Mouse (Mus musculus) forebrain, postnatal 0 days (tissue): ENCODE data around the gene Plekhj1. TPM values are rescaled to one million over a fixed set of nuclear protein-coding genes. Genes with fewer than 3 reads are reported as not detected.

ENCODE experiments used
- ATAC-seq: fragments of 200-750 bp; cut with Nextera tagmentation; 2 replicates; pipeline ENCODE4 v1.8.0; 2017; ENCODE audit warnings: mild to moderate bottlenecking, moderate library complexity
- DNase-seq: peaks from one replicate; pipeline ENCODE4 v3.0.0-alpha.2; 2015
- H3K27ac ChIP-seq: fragments of 300-500 bp; sonication (generic); 2 replicates; pipeline ENCODE4 v1.5.1; 2014; ENCODE audit warnings: low read depth, mild to moderate bottlenecking, antibody characterized with exemption, low read length, moderate library complexity, mixed read lengths
- H3K27me3 ChIP-seq: fragments of 300-500 bp; sonication (generic); 2 replicates; pipeline ENCODE4 v1.6.1; 2014; ENCODE audit warnings: mild to moderate bottlenecking, low read length, mixed read lengths; ENCODE audit not compliant: insufficient read depth
- H3K36me3 ChIP-seq: fragments of 300-500 bp; sonication (generic); 2 replicates; pipeline ENCODE4 v1.6.1; 2014; ENCODE audit warnings: mild to moderate bottlenecking, moderate library complexity; ENCODE audit not compliant: insufficient read depth
- H3K4me1 ChIP-seq: fragments of 300-500 bp; sonication (generic); 2 replicates; pipeline ENCODE4 v1.6.1; 2014; ENCODE audit warnings: antibody characterized with exemption; ENCODE audit not compliant: insufficient read depth
- H3K4me2 ChIP-seq: fragments of 300-500 bp; sonication (generic); 2 replicates; pipeline ENCODE4 v1.6.1; 2014; ENCODE audit warnings: low read depth, mild to moderate bottlenecking, moderate library complexity
- H3K4me3 ChIP-seq: fragments of 300-500 bp; sonication (generic); 2 replicates; pipeline ENCODE4 v1.5.1; 2014; ENCODE audit warnings: low read depth, low read length, mixed read lengths
- H3K9ac ChIP-seq: fragments of 300-500 bp; sonication (generic); 2 replicates; pipeline ENCODE4 v1.6.1; 2014; ENCODE audit warnings: mild to moderate bottlenecking
- H3K9me3 ChIP-seq: fragments of 300-500 bp; sonication (generic); 2 replicates; pipeline ENCODE4 v1.6.1; 2016; ENCODE audit warnings: low read length
- CTCF ChIP-seq: sonication (generic); IDR thresholded peaks from 2 replicates; pipeline ENCODE4 v1.5.1; 2016; ENCODE audit warnings: antibody characterized with exemption, control low read depth, low read depth
- WGBS: fragments of 180-500 bp; shearing (Covaris S2); extraction: QIAGEN DNeasy Blood & Tissue Kit; methylation state at CpG from one replicate; pipeline ENCODE4 v1.1.7; 2014; 5-methylcytosine and 5-hydroxymethylcytosine counted together
- polyA plus RNA-seq: library from polyadenylated mRNA; unstranded; fragments of >200 nt; fragmentation: Nextera tagmentation; extraction: Ambion mirVana; gene quantifications from 2 replicates; pipeline ENCODE4 v1.2.1, GENCODE M21; 2015
- total RNA-seq: library from RNA; depleted of rRNA; stranded (reverse); fragments of >200 nt; gene quantifications from 2 replicates; pipeline ENCODE4 v1.2.3, GENCODE M21; 2014

Gene Plekhj1
- total and polyA plus RNA-seq, 2 experiments from 2014 or later: 89.0 to 96.8 TPM

DNA sequence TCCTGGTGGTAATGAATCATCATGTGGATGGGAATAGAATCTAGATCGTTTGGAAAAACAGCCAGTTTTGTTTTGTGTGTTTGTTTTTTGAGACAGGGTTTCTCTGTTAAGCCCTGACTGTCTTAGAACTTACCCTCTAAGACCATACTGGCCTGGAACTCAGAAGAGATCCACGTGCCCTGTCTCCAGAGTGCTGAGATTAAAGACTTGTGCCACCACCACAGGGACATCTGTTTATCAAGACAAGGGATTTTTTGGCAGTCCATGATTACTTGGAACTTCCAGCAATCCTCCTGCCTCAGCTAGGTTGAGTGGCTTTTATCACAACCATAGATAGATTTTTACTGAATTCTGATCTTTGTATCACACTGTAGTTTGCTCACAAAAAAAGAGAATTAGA, 26.4 kb upstream of the Plekhj1 start:
- H3K9ac ChIP-seq: no peak overlapping the region
- no peak overlapping the region for H3K27ac ChIP-seq
- no peaks in the 10 kb centered on the region for H3K4me1 ChIP-seq
- no peak overlapping the region for H3K4me3 ChIP-seq
- peaks cover 9% of the 10 kb centered on the region for H3K36me3 ChIP-seq
- H3K4me2 ChIP-seq: no peak overlapping the region
- H3K27me3 ChIP-seq: no peaks in the 10 kb centered on the region
- DNase-seq (no peak), ATAC-seq (no peak)
- 74% methylated on average over 2 of the region's 2 CpGs for WGBS
- H3K9me3 ChIP-seq: no peaks in the 10 kb centered on the region
- no peak for TF ChIP-seq CTCF

DNA sequence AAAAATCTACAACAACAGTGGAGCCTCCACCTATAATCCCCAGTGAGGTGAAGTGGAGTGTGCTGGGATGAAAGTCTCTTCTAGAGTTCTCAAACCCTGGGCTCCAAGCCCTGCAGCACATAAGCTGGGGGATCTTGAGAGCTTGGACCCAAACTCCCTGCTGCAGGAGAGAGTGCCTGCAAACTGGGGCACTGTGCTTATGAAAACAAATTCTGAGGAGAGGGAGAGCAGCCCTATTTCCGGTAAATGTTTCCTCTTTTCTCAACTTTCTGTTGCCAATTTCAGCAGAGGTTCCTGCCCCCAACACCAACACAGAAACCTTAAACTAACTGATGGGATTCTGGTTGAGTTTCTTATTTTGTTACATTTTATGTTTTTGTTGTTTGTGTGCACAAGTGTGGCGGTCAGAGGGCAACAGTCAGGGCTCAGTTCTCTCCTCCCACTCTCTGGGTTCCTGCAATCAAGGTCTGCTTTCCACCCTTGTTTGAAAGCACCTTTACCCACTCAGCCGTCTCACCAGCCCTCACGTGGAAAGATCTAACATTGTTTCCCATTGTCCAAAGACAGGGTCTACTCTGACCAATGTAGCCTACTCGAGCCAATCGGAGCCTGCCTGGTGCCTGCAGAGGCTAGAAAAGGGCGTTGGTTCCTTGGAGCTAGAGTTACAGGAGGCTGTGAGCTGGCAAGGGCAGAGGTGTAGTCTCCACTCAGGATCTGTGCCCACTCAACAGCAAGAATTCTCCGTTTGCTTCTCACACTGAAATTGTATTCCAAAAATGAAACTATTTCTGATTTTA, 25.6 kb upstream of the Plekhj1 start:
- Histone ChIP-seq H3K4me2 (no peak overlapping the region), H3K9me3 (no peaks in the 10 kb centered on the region), H3K27ac (no peak overlapping the region), H3K4me3 (no peak overlapping the region), H3K4me1 (no peaks in the 10 kb centered on the region), H3K36me3 (peaks cover under 1% of the 10 kb centered on the region; the same call in 1 of the 2 replicates), H3K9ac (no peak overlapping the region), H3K27me3 (no peaks in the 10 kb centered on the region)
- DNase-seq: no peak
- TF ChIP-seq CTCF: no peak
- 66% methylated on average over 8 of the region's 8 CpGs for WGBS
- no peak for ATAC-seq

DNA sequence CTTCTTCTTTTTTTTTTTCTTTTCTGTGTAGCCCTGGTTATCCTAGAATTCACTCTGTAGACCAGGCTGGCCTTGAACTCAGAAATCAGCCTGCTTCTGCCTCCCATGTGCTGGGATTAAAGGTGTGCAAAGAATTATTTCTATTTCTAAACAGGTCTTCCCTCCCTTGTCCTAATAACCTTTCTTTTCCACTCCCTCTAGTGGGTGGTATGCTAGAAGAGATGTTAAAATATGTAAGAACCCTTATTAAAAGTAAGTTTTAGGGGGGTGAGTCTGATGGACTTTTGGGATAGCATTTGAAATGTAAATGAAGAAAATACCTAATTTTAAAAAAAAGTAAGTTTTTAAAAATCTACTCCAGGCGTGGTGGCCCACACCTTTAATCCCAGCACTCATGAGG, 24.9 kb upstream of the Plekhj1 start:
- H3K9ac ChIP-seq: no peak overlapping the region
- H3K9me3 ChIP-seq: no peaks in the 10 kb centered on the region
- TF ChIP-seq CTCF: no peak
- no peak overlapping the region for H3K4me3 ChIP-seq
- H3K36me3 ChIP-seq: no peaks in the 10 kb centered on the region
- DNase-seq (no peak), ATAC-seq (no peak)
- 78% methylated on average over 1 of the region's 1 CpGs for WGBS
- no peaks in the 10 kb centered on the region for H3K4me1 ChIP-seq
- H3K27ac ChIP-seq: no peak overlapping the region
- H3K27me3 ChIP-seq: no peaks in the 10 kb centered on the region
- H3K4me2 ChIP-seq: no peak overlapping the region

DNA sequence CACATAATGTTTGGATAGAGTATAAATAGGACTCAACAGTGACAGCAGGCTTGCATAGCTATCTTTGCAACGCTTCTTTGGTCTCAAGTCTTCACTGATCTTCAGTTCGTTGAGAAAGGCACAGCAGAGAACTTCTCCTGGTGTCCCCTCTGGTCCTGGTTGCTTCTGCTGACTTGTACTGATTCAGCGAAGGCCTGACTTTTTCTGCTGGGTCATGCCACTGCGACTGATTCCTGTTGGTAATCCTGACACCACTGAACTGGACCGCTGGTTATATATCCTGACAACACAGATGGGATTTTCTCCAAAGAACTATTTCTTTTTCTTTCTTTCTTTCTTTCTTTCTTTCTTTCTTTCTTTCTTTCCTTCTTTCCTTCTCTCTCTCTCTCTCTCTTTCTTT, 24.1 kb upstream of the Plekhj1 start:
- no peaks in the 10 kb centered on the region for H3K4me1 ChIP-seq
- no peak for DNase-seq
- no peak overlapping the region for H3K27ac ChIP-seq
- ATAC-seq: no peak
- no peaks in the 10 kb centered on the region for H3K9me3 ChIP-seq
- TF ChIP-seq CTCF: no peak
- H3K4me3 ChIP-seq: no peak overlapping the region
- H3K4me2 ChIP-seq: no peak overlapping the region
- 88% methylated on average over 5 of the region's 5 CpGs for WGBS
- no peaks in the 10 kb centered on the region for H3K27me3 ChIP-seq
- H3K9ac ChIP-seq: no peak overlapping the region
- no peaks in the 10 kb centered on the region for H3K36me3 ChIP-seq

DNA sequence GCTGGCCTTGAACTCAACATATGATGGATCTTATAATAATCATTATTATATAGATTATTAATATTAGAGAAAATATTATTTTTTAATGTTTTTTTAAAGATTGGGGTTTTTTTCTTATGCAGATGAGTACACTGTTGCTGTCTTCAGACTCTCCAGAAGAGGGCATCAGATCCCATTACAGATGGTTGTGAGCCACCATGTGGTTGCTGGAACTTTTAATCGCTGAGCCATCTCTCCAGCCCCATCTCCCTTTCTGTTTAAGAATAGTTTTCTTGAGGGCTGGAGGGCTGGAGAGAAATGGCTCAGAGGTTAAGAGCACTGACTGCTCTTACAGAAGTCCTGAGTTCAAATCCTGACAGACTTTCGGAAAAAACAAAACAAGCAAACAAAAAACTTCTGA, 23.6 kb upstream of the Plekhj1 start:
- H3K36me3 ChIP-seq: no peaks in the 10 kb centered on the region
- peak; percentile 66 for TF ChIP-seq CTCF
- no peak overlapping the region for H3K4me2 ChIP-seq
- 39% methylated on average over 2 of the region's 2 CpGs for WGBS
- H3K27me3 ChIP-seq: no peaks in the 10 kb centered on the region
- ATAC-seq: no peak
- H3K4me3 ChIP-seq: no peak overlapping the region
- no peaks in the 10 kb centered on the region for H3K4me1 ChIP-seq
- no peak for DNase-seq
- H3K9me3 ChIP-seq: no peaks in the 10 kb centered on the region
- H3K27ac ChIP-seq: no peak overlapping the region
- no peak overlapping the region for H3K9ac ChIP-seq

DNA sequence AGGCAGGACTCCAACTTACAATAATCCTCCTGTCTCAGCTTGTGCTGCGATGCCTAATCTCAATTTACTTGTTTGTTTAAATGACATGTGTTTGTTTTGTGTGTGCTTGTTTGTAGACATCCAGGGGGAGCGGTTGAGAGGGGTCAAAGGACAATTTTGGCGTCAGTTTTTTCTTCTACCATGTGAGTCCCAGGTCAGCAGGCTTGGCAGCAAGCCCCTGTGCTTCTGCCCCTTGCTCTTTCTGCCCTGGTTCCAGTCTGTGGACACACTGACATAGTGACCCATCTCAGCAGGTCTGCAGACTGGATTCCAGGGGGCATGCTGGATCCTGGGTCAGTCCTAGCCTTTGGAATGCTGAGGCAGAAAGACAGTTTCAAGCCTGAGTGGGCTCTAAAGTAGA, 21.0 kb upstream of the Plekhj1 start:
- Histone ChIP-seq H3K36me3 (no peaks in the 10 kb centered on the region), H3K27ac (no peak overlapping the region), H3K4me2 (no peak overlapping the region), H3K4me1 (no peaks in the 10 kb centered on the region), H3K27me3 (no peaks in the 10 kb centered on the region), H3K4me3 (no peak overlapping the region), H3K9ac (no peak overlapping the region), H3K9me3 (no peaks in the 10 kb centered on the region)
- DNase-seq (no peak), ATAC-seq (no peak)
- 56% methylated on average over 3 of the region's 3 CpGs for WGBS
- no peak for TF ChIP-seq CTCF

DNA sequence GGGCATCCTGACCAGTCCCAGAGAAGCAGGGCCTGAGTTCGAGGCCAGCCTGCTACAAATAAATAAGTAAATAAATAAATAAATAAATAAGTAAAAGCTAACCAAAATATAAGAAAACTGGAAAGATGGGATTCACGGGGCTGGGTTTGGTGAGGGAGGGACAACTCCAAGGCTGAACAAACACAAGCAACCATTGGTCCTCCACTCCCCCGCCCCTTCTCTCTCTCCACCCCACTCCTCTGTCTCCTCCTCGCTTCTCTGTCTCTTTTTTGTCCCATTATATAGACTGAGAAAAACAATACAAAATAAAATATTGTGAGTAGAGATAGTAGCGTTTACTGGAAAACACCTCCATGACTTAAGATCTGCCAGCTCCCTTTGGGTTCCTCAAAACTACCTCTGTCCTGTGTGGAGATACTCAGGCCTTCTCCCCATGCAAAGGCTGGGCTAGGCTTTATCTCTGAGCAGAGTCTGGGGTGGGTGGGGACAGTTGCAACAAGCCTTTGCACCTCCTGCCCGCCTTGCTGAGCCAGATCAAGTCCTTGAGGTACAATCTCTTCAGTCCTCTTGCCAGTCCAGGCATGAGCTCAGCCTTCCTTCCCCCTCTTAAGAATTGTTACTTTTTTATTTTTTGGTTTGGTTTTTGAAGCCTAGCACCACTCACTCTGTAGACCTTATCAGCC, 20.3 kb upstream of the Plekhj1 start:
- no peak for ATAC-seq

More for the DNA sequence above, 20.3 kb upstream of the Plekhj1 start:
- H3K27me3 ChIP-seq: no peaks in the 10 kb centered on the region
- H3K4me2 ChIP-seq: no peak overlapping the region
- no peak overlapping the region for H3K4me3 ChIP-seq
- H3K9me3 ChIP-seq: no peaks in the 10 kb centered on the region
- no peak for DNase-seq
- H3K36me3 ChIP-seq: no peaks in the 10 kb centered on the region
- H3K4me1 ChIP-seq: no peaks in the 10 kb centered on the region
- H3K9ac ChIP-seq: no peak overlapping the region
- no peak for TF ChIP-seq CTCF
- 56% methylated on average over 6 of the region's 6 CpGs for WGBS
- no peak overlapping the region for H3K27ac ChIP-seq
